Mouse (Mus musculus) stomach, embryonic 14.5 days (tissue): ENCODE results near the gene Keap1. TPM values are rescaled to one million over a fixed set of nuclear protein-coding genes. Genes with fewer than 3 reads are reported as not detected.
"Not testable (repeated sequence)": the region's sequence is repeated elsewhere in the genome, so short reads cannot be mapped to it uniquely, and the experiment has no call there.

Experiments used
- ATAC-seq: fragments of 200-750 bp; cut with Nextera tagmentation; 2 replicates; pipeline ENCODE4 v1.8.0; 2017; ENCODE audit warnings: low read depth, moderate TSS enrichment; ENCODE audit not compliant: insufficient number of reproducible peaks, insufficient read depth, low FRiP score
- H3K27ac ChIP-seq: fragments of 300-500 bp; sonication (generic); 2 replicates; pipeline ENCODE4 v1.5.1; 2014; ENCODE audit warnings: mild to moderate bottlenecking, low read length, moderate library complexity, mixed read lengths
- H3K27me3 ChIP-seq: fragments of 300-500 bp; sonication (generic); 2 replicates; pipeline ENCODE4 v1.6.1; 2014; ENCODE audit warnings: low read length, control low read depth, mixed read lengths; ENCODE audit not compliant: control insufficient read depth, insufficient read depth
- H3K36me3 ChIP-seq: fragments of 300-500 bp; sonication (generic); 2 replicates; pipeline ENCODE4 v1.6.1; 2014; ENCODE audit warnings: mild to moderate bottlenecking, control low read depth, low read length, moderate library complexity, mixed read lengths; ENCODE audit not compliant: control insufficient read depth, insufficient read depth
- H3K4me1 ChIP-seq: fragments of 300-500 bp; sonication (generic); 2 replicates; pipeline ENCODE4 v1.6.1; 2014; ENCODE audit warnings: low read length, control low read depth, mixed read lengths; ENCODE audit not compliant: control insufficient read depth, insufficient read depth
- H3K4me2 ChIP-seq: fragments of 300-500 bp; sonication (generic); replicated peaks from 2 replicates; pipeline ENCODE4 v1.6.1; 2014; ENCODE audit warnings: low read depth, low read length, control low read depth
- H3K4me3 ChIP-seq: fragments of 300-500 bp; sonication (generic); 2 replicates; pipeline ENCODE4 v1.5.1; 2014; ENCODE audit warnings: low read depth, low read length, control low read depth
- H3K9ac ChIP-seq: fragments of 300-500 bp; sonication (generic); replicated peaks from 2 replicates; pipeline ENCODE4 v1.6.1; 2014; ENCODE audit warnings: low read depth, mild to moderate bottlenecking, control low read depth, low read length, moderate library complexity, mixed read lengths
- H3K9me3 ChIP-seq: fragments of 300-500 bp; sonication (generic); 2 replicates; pipeline ENCODE4 v1.6.1; 2016; ENCODE audit warnings: low read depth, low read length, control low read depth; ENCODE audit not compliant: control insufficient read depth
- WGBS: fragments of 180-500 bp; shearing (Covaris S2); extraction: QIAGEN DNeasy Blood & Tissue Kit; methylation state at CpG from one replicate; pipeline ENCODE4 v1.1.7; 2014; 5-methylcytosine and 5-hydroxymethylcytosine counted together
- polyA plus RNA-seq: library from polyadenylated mRNA; unstranded; fragments of >200 nt; fragmentation: Nextera tagmentation; extraction: Ambion mirVana; gene quantifications from 2 replicates; pipeline ENCODE4 v1.2.1, GENCODE M21; 2014

Keap1 gene
- polyA plus RNA-seq, 1 experiment from 2014 or later, result 34.5 TPM

GRCm38 (mm10) chr9:21276307-21276706, 37.1 kb upstream of the Keap1 start:
- Histone ChIP-seq H3K27me3 (no peaks in the 10 kb centered on the region), H3K36me3 (peaks cover 77% of the 10 kb centered on the region), H3K27ac (no peak overlapping the region), H3K4me2 (no peak overlapping the region), H3K9ac (no peak overlapping the region), H3K4me3 (no peak overlapping the region), H3K4me1 (no peaks in the 10 kb centered on the region), H3K9me3 (no peaks in the 10 kb centered on the region)
- 85% methylated on average over 8 of the region's 8 CpGs for WGBS
- no peak for ATAC-seq

- WGBS, result 88% methylated on average over 12 of the region's 12 CpGs
Measured at GRCm38 (mm10) chr9:21275727-21276126, 36.6 kb upstream of the Keap1 start.

GRCm38 (mm10) chr9:21275013-21275710, 36.0 kb upstream of the Keap1 start:
- 83% methylated on average over 7 of the region's 7 CpGs for WGBS
- Histone ChIP-seq H3K4me3 (no peak overlapping the region), H3K4me2 (no peak overlapping the region), H3K27ac (no peak overlapping the region), H3K9ac (no peak overlapping the region), H3K36me3 (peaks cover 79% of the 10 kb centered on the region), H3K4me1 (no peaks in the 10 kb centered on the region), H3K9me3 (no peaks in the 10 kb centered on the region), H3K27me3 (no peaks in the 10 kb centered on the region)
- ATAC-seq, result no peak

More at GRCm38 (mm10) chr9:21275727-21276126, 36.6 kb upstream of the Keap1 start:
- no peak overlapping the region for H3K9ac ChIP-seq
- H3K4me3 ChIP-seq, result no peak overlapping the region
- peaks cover 77% of the 10 kb centered on the region for H3K36me3 ChIP-seq
- no peaks in the 10 kb centered on the region for H3K27me3 ChIP-seq
- no peak overlapping the region for H3K27ac ChIP-seq
- no peak overlapping the region for H3K4me2 ChIP-seq
- ATAC-seq, result no peak
- H3K9me3 ChIP-seq, result no peaks in the 10 kb centered on the region
- no peaks in the 10 kb centered on the region for H3K4me1 ChIP-seq

- Histone ChIP-seq H3K4me1 (no peaks in the 10 kb centered on the region), H3K27me3 (no peaks in the 10 kb centered on the region), H3K4me2 (no peak overlapping the region), H3K4me3 (no peak overlapping the region), H3K27ac (no peak overlapping the region), H3K36me3 (peaks cover 79% of the 10 kb centered on the region), H3K9me3 (no peaks in the 10 kb centered on the region), H3K9ac (no peak overlapping the region)
- ATAC-seq, result no peak
- 91% methylated on average over 3 of the region's 3 CpGs for WGBS
Measured at GRCm38 (mm10) chr9:21274336-21274735, 35.2 kb upstream of the Keap1 start.

- no peak overlapping the region for H3K4me3 ChIP-seq
- no peaks in the 10 kb centered on the region for H3K9me3 ChIP-seq
- no peak for ATAC-seq
- WGBS, result 74% methylated on average over 7 of the region's 7 CpGs
- no peaks in the 10 kb centered on the region for H3K27me3 ChIP-seq
- H3K4me1 ChIP-seq, result no peaks in the 10 kb centered on the region
- H3K36me3 ChIP-seq, result peaks cover 84% of the 10 kb centered on the region
- no peak overlapping the region for H3K4me2 ChIP-seq
- no peak overlapping the region for H3K9ac ChIP-seq
- H3K27ac ChIP-seq, result no peak overlapping the region
Measured at GRCm38 (mm10) chr9:21273520-21274228, 34.5 kb upstream of the Keap1 start.

- whole genome bisulfite sequencing, result 80% methylated on average over 8 of the region's 8 CpGs
- no peak overlapping the region for H3K9ac ChIP-seq
- H3K4me3 ChIP-seq, result no peak overlapping the region
- H3K27ac ChIP-seq, result no peak overlapping the region
- peaks cover 89% of the 10 kb centered on the region for H3K36me3 ChIP-seq
- H3K9me3 ChIP-seq, result no peaks in the 10 kb centered on the region
- ATAC-seq, result no peak
- no peaks in the 10 kb centered on the region for H3K27me3 ChIP-seq
- H3K4me1 ChIP-seq, result no peaks in the 10 kb centered on the region
- no peak overlapping the region for H3K4me2 ChIP-seq
Measured at GRCm38 (mm10) chr9:21273094-21273493, 33.9 kb upstream of the Keap1 start.

- H3K4me1 ChIP-seq, result no peaks in the 10 kb centered on the region
Measured at GRCm38 (mm10) chr9:21272391-21272790, 33.2 kb upstream of the Keap1 start.

GRCm38 (mm10) chr9:21269590-21269989, 30.4 kb upstream of the Keap1 start:
- H3K36me3 ChIP-seq, result peaks cover 68% of the 10 kb centered on the region
- H3K4me2 ChIP-seq, H3K27me3 ChIP-seq, H3K4me3 ChIP-seq, H3K27ac ChIP-seq, H3K9me3 ChIP-seq, H3K4me1 ChIP-seq, H3K9ac ChIP-seq, ATAC-seq: not testable (repeated sequence)
- WGBS, result 76% methylated on average over 5 of the region's 5 CpGs

More at GRCm38 (mm10) chr9:21272391-21272790, 33.2 kb upstream of the Keap1 start:
- Histone ChIP-seq H3K4me2 (no peak overlapping the region), H3K4me3 (no peak overlapping the region), H3K9ac (no peak overlapping the region), H3K27me3 (no peaks in the 10 kb centered on the region), H3K27ac (no peak overlapping the region), H3K36me3 (peaks cover 86% of the 10 kb centered on the region), H3K9me3 (no peaks in the 10 kb centered on the region)
- no peak for ATAC-seq
- WGBS, result 87% methylated on average over 9 of the region's 9 CpGs
